Mouse (Mus musculus) kidney, postnatal 25 days (tissue): ENCODE measurements around the gene Gm21560.
"Not testable (repeated sequence)": the region's sequence is repeated elsewhere in the genome, so short reads cannot be mapped to it uniquely, and the experiment has no call there.

ENCODE experiments used
- DNase-seq, 2 experiments: peaks; one replicate each; pipeline ENCODE4 v3.0.0; 2021; ENCODE audit warnings: mixed read lengths in 2 of 2

Gene Gm21560

DNA sequence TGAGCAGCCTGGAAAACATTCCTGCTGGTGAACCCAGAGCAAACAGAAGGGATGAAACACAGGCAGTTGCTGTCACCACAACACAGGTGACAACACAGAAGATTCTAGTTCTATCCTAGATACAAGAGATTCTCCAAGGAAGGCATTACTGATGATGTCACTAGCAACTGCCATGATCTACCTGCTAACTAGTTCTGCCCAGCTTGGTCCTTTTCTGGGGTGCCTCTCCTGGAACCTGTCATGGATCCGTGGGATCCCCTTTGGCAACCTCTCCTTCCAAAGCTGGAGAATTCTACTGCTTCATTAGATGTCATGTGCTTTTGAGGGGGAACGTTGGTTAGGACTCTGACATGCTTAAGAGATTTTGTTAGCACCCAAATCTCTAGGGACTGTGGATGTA is at the start of gene Gm21560:
Gene Gm21560 (minus strand): TSS at position 101 of the 400 bp plus-strand sequence.
- DNase-seq, result not testable (repeated sequence)

DNA sequence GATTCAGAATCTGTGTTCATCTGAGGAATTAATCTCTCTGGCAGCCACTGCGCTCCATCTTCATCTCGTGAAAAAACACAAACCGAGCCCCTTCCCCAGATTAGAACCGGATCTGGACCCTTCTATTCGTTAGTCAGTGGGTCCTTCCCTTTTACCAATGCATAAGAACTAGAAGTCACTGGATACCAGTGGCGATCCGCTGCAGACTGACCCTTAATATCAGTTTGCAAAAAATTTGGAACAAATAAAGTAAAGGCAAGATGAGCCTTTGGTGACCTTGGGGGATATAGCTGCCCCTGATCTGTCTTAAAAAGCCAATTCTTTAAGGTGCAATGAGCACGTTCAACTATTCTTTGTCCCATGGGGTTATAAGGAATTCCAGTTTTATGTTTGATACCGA is 55.6 kb downstream of the Gm21560 start:
- DNase-seq, result peak in 1 of 2 experiments; percentile 27

DNA sequence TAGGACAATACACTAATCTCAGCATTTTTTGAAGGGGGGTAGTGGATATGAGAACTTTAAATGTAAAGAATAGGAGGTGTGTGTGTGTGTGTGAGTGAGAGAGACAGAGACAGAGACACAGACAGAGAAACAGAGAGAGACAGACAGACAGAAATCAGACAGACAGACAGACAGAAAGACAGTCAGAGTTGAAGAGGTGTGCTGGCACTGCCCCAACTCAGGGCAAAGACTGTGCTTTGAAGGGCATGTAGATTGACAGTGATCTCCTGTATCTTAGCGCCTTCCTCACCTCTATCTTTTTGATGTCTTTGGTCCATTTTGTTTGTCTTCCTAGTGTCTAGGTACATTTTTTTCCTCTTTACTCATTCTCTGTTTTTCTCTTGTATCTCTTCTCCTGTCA is 58.0 kb downstream of the Gm21560 start:
- not testable (repeated sequence) for DNase-seq
